Mouse (Mus musculus) adrenal gland, postnatal 36 days (tissue): ENCODE data around the gene L2hgdh. TPM values are rescaled to one million over a fixed set of nuclear protein-coding genes. Genes with fewer than 3 reads are reported as not detected.
"Not testable (repeated sequence)": the region's sequence is repeated elsewhere in the genome, so short reads cannot be mapped to it uniquely, and the experiment has no call there.

Experiments
- DNase-seq, 2 experiments: peaks; one replicate each; pipeline ENCODE4 v3.0.0; 2021; ENCODE audit warnings: mixed read lengths in 1 of 2
- microRNA-seq: library from miRNA; unstranded; fragments of <30 nt; microRNA quantifications from one replicate; pipeline ENCODE4 v1.2.0, GENCODE M21; 2021
- total RNA-seq, 2 experiments: library from RNA; stranded (reverse); gene quantifications; 2 replicates each; pipeline ENCODE4 v1.2.3; 2021

The L2hgdh gene
- total RNA-seq, 2 experiments from 2014 or later: 22.7 to 26.4 TPM

DNA sequence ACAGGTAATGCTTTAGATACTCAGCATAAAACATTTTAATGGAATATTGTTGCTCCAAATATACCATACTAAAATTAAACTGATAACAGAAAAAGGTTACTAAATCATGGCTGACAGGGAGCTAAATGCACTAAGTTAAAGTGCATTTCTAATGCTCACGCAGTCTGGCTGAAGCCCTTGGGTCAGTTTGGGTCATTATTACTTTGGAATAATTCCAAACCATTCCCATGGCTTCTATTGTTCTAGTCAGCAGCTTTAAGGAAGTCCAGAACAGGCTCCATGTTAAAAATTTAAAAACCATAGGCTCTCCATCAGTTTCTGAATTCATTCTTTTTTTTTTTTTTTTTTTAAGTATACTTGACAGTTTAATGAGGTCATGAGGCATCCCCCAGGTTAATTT, 50.5 kb downstream of the L2hgdh start:
- no peak for DNase-seq

DNA sequence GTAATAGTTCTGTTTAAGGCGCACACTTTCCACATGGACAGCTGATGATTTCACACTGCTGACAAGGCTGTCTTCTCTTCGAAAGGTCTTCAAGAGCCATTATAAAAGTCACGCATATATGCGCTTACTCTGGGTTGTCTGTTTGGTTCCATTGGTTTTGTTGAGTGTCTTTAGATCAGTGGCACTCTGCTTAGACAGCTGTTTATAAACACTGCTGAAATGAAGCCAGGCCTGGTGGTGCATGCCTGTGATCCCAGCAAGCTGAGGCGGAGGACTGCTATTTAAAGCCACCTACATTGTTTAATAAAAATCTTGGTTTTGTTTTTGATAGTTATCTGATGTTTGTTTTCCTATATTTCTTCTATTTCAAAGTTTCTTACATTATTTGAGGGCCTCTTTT, 58.0 kb downstream of the L2hgdh start:
- no peak for DNase-seq

DNA sequence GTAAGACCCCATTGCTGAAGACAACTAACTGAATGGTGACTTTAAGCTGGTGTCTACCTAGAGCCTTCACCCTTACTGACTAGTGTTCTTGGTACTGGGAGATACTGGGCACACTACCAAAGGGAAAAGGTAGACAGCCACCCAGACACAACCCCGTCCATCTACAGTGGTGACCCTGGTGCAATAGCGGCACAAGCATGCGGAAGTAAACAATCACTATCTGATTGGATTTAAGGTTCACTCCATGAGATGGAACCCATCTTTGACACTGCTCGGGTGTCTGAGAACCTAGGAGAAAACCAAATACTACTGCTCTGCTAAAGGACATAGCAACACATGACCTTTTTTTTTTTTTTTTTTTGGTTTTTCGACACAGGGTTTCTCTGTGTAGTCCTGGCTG, 63.0 kb downstream of the L2hgdh start:
- DNase-seq: no peak

DNA sequence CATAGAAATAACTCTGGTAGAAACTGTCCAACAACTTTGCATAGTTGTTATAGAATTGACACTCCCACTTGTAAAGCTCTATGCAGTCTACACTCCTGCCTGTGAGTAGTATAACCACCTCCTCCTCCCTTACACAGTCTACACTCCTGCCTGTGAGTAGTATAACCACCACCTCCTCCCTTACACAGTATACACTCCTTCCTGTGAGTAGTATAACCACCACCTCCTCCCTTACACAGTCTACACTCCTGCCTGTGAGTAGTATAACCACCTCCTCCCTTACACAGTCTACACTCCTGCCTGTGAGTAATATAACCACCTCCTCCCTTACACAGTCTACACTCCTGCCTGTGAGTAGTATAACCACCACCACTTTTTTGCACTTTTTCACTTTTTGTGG, 70.7 kb downstream of the L2hgdh start:
- DNase-seq: not testable (repeated sequence)

DNA sequence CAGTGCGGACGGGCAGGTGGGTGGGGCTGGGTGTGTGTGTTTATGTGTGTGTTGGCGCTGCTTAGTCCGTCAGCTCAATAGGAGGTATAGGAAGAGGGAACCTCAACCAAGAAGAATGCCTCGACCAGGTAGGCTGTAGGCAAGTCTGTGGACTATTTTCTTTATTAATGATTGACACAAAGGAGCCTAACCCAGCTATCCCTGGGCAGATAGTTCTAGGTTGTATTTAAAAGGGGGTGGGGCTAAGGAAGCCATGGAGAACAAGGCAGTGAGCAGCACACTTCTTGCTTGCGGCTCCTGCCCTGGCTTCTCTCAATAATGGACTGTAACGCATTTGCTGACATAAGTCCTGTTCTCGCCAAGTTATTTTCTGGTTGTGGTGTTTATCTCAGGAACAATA, 75.2 kb downstream of the L2hgdh start:
- DNase-seq: no peak

DNA sequence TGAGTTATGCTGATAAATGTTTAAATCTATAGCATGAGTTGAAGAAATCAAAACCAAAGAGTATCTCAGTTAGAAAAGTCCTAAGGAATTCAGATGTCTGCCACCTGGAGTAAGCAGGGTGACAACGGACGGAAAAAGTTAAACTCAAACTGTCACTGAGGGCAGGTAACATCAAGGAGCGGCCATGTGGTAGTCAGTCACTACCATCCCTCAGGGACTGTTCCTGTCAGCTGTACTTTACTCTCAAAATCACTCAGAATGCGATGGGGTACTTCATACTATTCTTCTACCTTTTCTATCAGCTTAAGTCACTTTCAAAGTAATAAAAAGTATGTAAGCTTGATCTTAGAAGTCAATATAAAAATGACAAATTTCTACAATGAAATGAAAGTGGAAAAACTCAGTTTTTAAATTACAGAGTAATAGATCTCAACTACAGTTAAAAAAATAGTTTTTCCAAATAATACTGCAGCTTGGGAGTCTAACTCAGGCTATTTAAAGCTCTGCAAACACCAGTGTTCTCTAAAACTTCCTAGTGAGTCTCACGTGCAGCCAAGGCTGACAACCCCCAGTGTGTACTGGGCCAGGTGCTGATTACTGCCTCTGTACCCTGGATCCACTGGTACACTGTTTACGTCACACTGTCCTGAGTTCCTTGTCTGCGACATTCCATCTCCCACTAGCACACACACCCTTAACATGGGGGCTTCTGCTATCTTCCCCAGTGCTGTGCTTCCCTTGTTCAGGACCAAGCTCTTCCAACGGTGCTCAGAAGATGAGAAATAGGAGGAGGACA, 78.7 kb downstream of the L2hgdh start:
- DNase-seq: no peak

DNA sequence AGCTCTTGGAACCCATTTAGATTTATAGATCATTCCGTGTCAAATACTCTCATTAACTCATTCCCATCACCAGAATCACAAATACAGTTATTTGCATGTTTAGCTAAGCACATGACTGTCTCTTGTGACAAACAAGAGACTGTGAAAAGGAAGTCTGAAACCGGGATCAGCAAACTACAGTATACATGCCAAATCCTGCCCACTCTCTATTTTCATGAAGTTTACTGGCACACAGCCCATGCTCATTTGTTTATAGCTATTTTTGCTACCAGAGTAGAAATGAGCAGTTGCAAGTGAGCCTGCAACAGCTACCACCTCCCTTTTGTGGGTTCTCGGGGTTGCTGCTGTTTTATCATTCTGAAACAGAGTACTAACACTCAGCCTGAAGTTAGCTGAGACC, 79.8 kb downstream of the L2hgdh start:
- DNase-seq: no peak

DNA sequence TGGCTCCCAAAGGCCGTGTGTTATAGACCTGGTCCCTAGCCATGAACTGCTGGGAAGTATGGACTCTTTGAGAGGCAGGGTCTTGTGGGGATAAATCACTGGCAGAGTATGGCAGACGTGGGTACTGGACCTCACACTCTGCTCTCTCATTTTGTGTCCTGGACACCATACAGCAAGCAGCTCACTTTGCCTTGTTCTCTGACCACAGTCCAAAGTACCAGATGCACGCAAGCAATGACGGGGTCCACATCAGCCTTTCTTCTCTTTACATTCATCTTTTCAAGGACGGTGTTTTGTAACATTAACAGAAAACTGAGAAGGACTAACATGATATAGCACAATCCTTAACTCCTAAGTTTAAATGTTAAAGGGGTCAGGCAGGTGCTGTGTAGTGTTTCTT, 81.8 kb downstream of the L2hgdh start:
- DNase-seq: no peak

Small RNAs within 50 kb of the gene (microRNA-seq; reads per million reads assigned to microRNA genes)
- not detected for gene Mir681

Other genes starting within 250 kb of the L2hgdh start
- 10 to 100 TPM; 11.5 to 14.9 TPM for gene Vcpkmt, start 141.8 kb downstream of the L2hgdh start, total RNA-seq
- 10 to 100 TPM; 41.7 to 46.9 TPM for gene Sos2, start 43.0 kb downstream of the L2hgdh start, total RNA-seq
- gene Atp5s, start 77 bp upstream of the L2hgdh start, total RNA-seq: 10 to 100 TPM; 13.6 to 20.9 TPM
- 1 to 10 TPM; 1.2 to 1.4 TPM for gene Cdkl1, start 66.4 kb upstream of the L2hgdh start, total RNA-seq
- gene Atl1, start 167.7 kb upstream of the L2hgdh start, total RNA-seq: 1 to 10 TPM; 4.1 to 5.1 TPM
- 10 to 100 TPM; 31.4 to 34.5 TPM for gene Map4k5, start 168.3 kb upstream of the L2hgdh start, total RNA-seq